Mouse (Mus musculus): ENCODE results near the gene Pip5kl1.
A peak's percentile ranks its signal among the peaks of the same experiment; 100 is the strongest.

Gene Pip5kl1

GRCm38 (mm10) chr2:32574497-32574896 lies at the start of gene Pip5kl1:
Gene Pip5kl1, plus strand, starts transcription at chr2:32574797.
- DNase-seq = no peak

GRCm38 (mm10) chr2:32525816-32526215 lies 48.8 kb upstream of the Pip5kl1 start:
- no peak for DNase-seq

GRCm38 (mm10) chr2:32527468-32527966 lies 47.1 kb upstream of the Pip5kl1 start:
- no peak for DNase-seq

- DNase-seq = no peak
These were observed 46.3 kb upstream of the Pip5kl1 start for GRCm38 (mm10) chr2:32528326-32528725.

GRCm38 (mm10) chr2:32530479-32530878 lies 44.1 kb upstream of the Pip5kl1 start:
- DNase-seq = no peak

- DNase-seq = no peak
These were observed 41.4 kb upstream of the Pip5kl1 start for GRCm38 (mm10) chr2:32533163-32533562.

GRCm38 (mm10) chr2:32534061-32534732 lies 40.4 kb upstream of the Pip5kl1 start:
- DNase-seq = no peak

GRCm38 (mm10) chr2:32534733-32535471 lies 39.7 kb upstream of the Pip5kl1 start, which contains the start of gene Fam102a:
Gene Fam102a, plus strand, starts transcription at chr2:32535332.
- peak; percentile 100 for DNase-seq

GRCm38 (mm10) chr2:32535501-32535991 lies 39.1 kb upstream of the Pip5kl1 start:
- DNase-seq = peak; percentile 76 to 83

GRCm38 (mm10) chr2:32536086-32536633 lies 38.4 kb upstream of the Pip5kl1 start:
- DNase-seq = peak; percentile 84 to 85

- peak; percentile 70 to 71 for DNase-seq
These were observed 37.8 kb upstream of the Pip5kl1 start for GRCm38 (mm10) chr2:32536634-32537359.

GRCm38 (mm10) chr2:32537360-32537905 lies 37.2 kb upstream of the Pip5kl1 start:
- DNase-seq = peak; percentile 48 to 57

- peak in 1 of 2 experiments; percentile 44 for DNase-seq
These were observed 36.7 kb upstream of the Pip5kl1 start for GRCm38 (mm10) chr2:32537941-32538340.

GRCm38 (mm10) chr2:32538461-32538860 lies 36.1 kb upstream of the Pip5kl1 start:
- DNase-seq = peak in 1 of 2 experiments; percentile 43

GRCm38 (mm10) chr2:32539452-32539981 lies 35.1 kb upstream of the Pip5kl1 start:
- no peak for DNase-seq

GRCm38 (mm10) chr2:32541333-32541908 lies 33.2 kb upstream of the Pip5kl1 start:
- DNase-seq = peak; percentile 61 to 71

GRCm38 (mm10) chr2:32541986-32542573 lies 32.5 kb upstream of the Pip5kl1 start:
- DNase-seq = no peak

GRCm38 (mm10) chr2:32543031-32543449 lies 31.6 kb upstream of the Pip5kl1 start:
- peak; percentile 65 to 72 for DNase-seq

- no peak for DNase-seq
These were observed 27.6 kb upstream of the Pip5kl1 start for GRCm38 (mm10) chr2:32546951-32547350.

- DNase-seq = no peak
These were observed 27.2 kb upstream of the Pip5kl1 start for GRCm38 (mm10) chr2:32547380-32547779.
